Mouse (Mus musculus): ENCODE data around the gene Fam8a1. TPM values are rescaled to one million over a fixed set of nuclear protein-coding genes. Genes with fewer than 3 reads are reported as not detected.

The Fam8a1 gene
- polyA plus RNA-seq, 1 experiment from 2014 or later, result 9.9 TPM

DNA sequence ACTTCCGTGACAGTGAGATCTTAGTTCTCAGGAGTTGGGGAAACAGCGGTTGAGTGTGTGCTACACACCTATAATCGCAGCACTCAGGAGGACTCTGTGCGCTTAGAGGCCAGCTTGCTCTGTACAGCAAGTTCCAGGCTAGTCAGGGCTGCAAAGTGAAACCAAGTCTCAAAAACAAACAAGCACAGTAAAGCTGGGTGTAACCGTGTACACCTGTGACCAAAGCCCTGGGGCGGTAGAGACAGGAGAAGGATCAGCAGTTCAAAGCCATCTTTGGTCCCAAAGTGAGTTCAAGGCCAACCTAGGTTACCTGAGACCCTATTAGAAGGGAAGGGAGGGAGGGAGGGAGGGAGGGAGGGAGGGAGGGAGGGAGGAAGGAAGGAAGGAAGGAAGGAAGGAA is 25.1 kb upstream of the Fam8a1 start:
- 88% methylated on average over 6 of the region's 6 CpGs for WGBS
- ATAC-seq, result no peak
- Histone ChIP-seq H3K9ac (no peak overlapping the region), H3K4me1 (replicated peaks) (no peaks in the 10 kb centered on the region), H3K4me2 (replicated peaks) (no peak overlapping the region), H3K9me3 (no peaks in the 10 kb centered on the region), H3K4me3 (replicated peaks) (no peak overlapping the region), H3K27ac (no peak overlapping the region), H3K36me3 (no peaks in the 10 kb centered on the region), H3K27me3 (replicated peaks) (no peaks in the 10 kb centered on the region)

DNA sequence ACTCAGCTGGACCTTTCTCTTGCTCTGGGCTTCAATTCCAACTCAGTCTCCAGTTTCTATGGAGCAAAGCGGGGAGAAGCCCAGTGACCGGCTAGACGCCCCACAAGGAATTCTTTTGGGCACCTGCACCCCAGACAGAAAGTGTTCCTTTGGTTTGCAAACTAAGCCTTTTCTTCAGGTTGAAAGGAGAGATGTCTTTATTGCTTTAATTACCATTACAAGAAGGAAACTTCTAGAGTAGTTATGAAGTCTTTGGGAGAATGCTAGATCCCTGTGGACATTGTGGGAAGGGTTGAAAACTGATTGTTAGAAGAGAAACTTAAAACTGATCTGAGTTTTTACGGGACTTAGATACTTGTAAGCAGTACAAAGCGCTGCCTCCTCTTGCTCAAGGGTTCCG is 23.8 kb upstream of the Fam8a1 start:
- no peak overlapping the region for H3K27ac ChIP-seq
- H3K4me3 ChIP-seq (replicated peaks), result no peak overlapping the region
- H3K36me3 ChIP-seq, result no peaks in the 10 kb centered on the region
- WGBS, result 87% methylated on average over 6 of the region's 6 CpGs
- no peak overlapping the region for H3K4me2 ChIP-seq (replicated peaks)
- H3K9me3 ChIP-seq, result no peaks in the 10 kb centered on the region
- no peaks in the 10 kb centered on the region for H3K4me1 ChIP-seq (replicated peaks)
- no peaks in the 10 kb centered on the region for H3K27me3 ChIP-seq (replicated peaks)
- no peak overlapping the region for H3K9ac ChIP-seq
- ATAC-seq, result no peak

DNA sequence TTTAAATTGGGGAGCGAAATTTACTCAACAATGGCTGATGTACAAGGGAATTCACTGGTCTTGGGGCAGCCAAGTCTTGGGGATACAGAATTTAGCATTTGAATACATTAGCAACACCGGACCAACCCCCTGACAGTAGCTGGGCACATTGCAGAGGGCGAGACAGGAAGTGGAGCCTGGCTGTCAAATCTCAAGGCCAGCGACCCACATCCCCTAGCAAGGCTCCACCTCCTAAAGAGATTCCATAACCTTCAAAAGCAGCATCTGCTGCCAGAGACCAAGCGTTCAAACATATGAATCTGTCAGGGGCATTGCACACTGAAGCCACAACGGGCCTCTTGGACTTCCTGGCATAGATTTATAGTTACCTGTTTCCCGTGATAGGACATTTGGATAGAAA is 17.5 kb upstream of the Fam8a1 start:
- Histone ChIP-seq H3K4me1 (replicated peaks) (no peaks in the 10 kb centered on the region), H3K36me3 (no peaks in the 10 kb centered on the region), H3K9me3 (no peaks in the 10 kb centered on the region), H3K27ac (no peak overlapping the region), H3K4me2 (replicated peaks) (no peak overlapping the region), H3K9ac (no peak overlapping the region), H3K27me3 (replicated peaks) (no peaks in the 10 kb centered on the region), H3K4me3 (replicated peaks) (no peak overlapping the region)
- no peak for ATAC-seq
- WGBS, result 81% methylated on average over 7 of the region's 7 CpGs

DNA sequence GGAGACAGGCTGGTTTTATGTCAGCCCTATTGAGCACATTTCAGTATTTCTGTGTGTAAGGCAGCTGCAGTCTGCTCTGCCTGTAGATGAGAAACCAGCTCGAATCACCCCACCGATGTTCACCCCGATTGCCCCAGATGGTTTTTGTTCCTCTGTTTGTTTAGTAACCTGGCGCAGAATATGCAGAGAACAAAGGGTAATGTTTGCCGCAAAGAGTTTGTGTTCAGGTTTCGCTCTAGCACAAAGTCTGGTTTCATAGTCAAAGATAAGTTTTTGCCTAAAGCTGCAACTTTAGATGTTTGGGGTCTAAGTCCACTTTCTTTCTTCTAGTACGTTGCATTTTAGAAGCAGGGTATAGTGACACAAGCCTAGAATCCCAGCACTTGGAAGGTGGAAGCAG is 16.7 kb upstream of the Fam8a1 start:
- Histone ChIP-seq H3K9ac (no peak overlapping the region), H3K27ac (no peak overlapping the region), H3K9me3 (no peaks in the 10 kb centered on the region), H3K4me2 (replicated peaks) (no peak overlapping the region), H3K27me3 (replicated peaks) (no peaks in the 10 kb centered on the region), H3K4me3 (replicated peaks) (no peak overlapping the region), H3K4me1 (replicated peaks) (no peaks in the 10 kb centered on the region), H3K36me3 (no peaks in the 10 kb centered on the region)
- WGBS, result 78% methylated on average over 7 of the region's 7 CpGs
- ATAC-seq, result no peak

DNA sequence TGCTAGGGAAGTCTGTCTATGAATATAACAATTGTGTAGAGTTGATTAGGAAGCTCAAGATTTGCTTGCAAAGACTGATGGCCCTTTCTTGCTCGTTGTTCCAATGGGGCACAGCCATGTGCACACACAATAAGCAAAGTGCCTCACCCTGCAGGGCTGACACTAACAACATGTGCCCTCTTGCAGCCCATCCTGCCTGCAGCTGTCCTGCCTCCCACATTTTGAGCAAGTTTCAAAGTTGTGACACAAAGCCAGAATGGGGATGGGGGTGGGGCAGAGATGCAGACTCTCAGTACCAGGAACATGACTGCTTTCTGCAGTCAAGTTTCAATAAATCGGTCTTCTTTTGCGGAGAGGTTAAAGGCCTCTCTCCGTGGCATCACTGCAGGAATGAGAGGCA is 15.7 kb upstream of the Fam8a1 start:
- H3K27me3 ChIP-seq (replicated peaks), result no peaks in the 10 kb centered on the region
- H3K4me3 ChIP-seq (replicated peaks), result no peak overlapping the region
- 62% methylated on average over 4 of the region's 4 CpGs for WGBS
- H3K9ac ChIP-seq, result no peak overlapping the region
- no peak overlapping the region for H3K4me2 ChIP-seq (replicated peaks)
- no peak for ATAC-seq
- no peaks in the 10 kb centered on the region for H3K9me3 ChIP-seq
- H3K27ac ChIP-seq, result no peak overlapping the region
- no peaks in the 10 kb centered on the region for H3K36me3 ChIP-seq
- H3K4me1 ChIP-seq (replicated peaks), result no peaks in the 10 kb centered on the region

DNA sequence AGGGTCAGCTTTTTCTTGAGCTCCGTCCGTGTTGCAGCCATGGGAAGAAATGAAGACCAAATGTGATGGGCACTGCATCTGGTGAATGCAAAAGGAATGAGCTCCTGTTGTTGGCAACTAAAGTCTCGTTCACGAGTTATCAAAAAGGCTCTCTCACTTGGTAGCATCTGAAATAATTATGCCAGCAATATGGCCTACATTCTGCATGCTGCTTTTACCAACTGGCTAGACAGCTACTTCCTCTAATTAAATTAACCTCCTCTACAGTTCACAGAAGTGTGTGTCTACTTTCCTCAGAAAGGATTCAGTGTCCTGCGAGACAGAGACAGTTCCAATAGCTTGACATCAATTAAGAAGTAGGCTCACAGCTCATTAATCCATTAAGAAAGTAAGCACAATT is 14.8 kb upstream of the Fam8a1 start:
- WGBS, result 87% methylated on average over 5 of the region's 5 CpGs
- H3K4me1 ChIP-seq (replicated peaks), result no peaks in the 10 kb centered on the region
- H3K4me3 ChIP-seq (replicated peaks), result no peak overlapping the region
- no peak overlapping the region for H3K4me2 ChIP-seq (replicated peaks)
- no peak for ATAC-seq
- no peak overlapping the region for H3K27ac ChIP-seq
- H3K9me3 ChIP-seq, result no peaks in the 10 kb centered on the region
- H3K36me3 ChIP-seq, result no peaks in the 10 kb centered on the region
- no peaks in the 10 kb centered on the region for H3K27me3 ChIP-seq (replicated peaks)
- no peak overlapping the region for H3K9ac ChIP-seq

DNA sequence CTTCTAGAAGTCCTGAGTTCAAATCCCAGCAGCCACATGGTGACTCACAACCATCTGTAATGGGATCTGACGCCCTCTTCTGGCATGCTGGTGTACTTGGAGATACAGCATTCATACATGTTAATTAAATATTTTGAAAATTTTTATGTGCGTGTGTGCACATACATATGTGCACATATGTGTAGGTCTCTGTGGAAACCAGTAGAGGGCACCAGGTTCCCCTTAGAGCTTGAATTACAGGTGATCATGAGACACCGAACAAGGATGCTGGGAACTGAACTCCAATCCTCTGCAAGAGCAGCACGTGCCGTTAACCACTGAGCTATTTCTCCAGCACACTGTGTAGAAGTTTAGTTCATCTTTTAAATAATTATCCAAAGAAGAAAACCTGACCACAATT is 10.1 kb upstream of the Fam8a1 start:
- WGBS, result 88% methylated on average over 5 of the region's 5 CpGs
- Histone ChIP-seq H3K4me2 (replicated peaks) (no peak overlapping the region), H3K4me1 (replicated peaks) (no peaks in the 10 kb centered on the region), H3K4me3 (replicated peaks) (no peak overlapping the region), H3K27me3 (replicated peaks) (no peaks in the 10 kb centered on the region), H3K9ac (no peak overlapping the region), H3K9me3 (no peaks in the 10 kb centered on the region), H3K36me3 (no peaks in the 10 kb centered on the region), H3K27ac (no peak overlapping the region)
- no peak for ATAC-seq

DNA sequence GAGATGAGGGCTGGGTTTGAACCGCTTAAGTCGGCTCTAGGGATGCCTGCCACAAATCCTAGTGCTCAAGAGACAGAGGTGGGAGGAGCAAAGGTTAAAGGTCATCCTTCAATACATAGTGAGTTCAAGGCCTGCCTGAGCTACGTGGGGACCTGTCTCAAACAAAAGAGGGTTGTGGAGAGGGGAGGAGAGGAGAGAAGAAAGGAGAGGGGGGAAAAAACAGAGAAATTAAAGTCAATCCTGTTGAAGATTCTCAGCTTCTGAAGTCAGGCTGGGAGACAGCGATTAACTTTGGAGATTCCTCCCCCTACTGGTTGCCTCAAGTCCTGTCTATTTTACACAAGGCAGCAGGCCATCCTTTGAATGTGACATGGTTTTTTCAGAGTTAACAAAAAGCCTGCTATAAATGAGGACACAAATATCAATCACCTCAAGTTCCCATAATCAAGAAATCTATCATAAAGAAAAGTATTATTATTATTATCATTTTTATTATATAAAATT is 5.8 kb upstream of the Fam8a1 start:
- ATAC-seq, result no peak
- no peaks in the 10 kb centered on the region for H3K9me3 ChIP-seq
- 43% methylated on average over 4 of the region's 4 CpGs for WGBS

DNA sequence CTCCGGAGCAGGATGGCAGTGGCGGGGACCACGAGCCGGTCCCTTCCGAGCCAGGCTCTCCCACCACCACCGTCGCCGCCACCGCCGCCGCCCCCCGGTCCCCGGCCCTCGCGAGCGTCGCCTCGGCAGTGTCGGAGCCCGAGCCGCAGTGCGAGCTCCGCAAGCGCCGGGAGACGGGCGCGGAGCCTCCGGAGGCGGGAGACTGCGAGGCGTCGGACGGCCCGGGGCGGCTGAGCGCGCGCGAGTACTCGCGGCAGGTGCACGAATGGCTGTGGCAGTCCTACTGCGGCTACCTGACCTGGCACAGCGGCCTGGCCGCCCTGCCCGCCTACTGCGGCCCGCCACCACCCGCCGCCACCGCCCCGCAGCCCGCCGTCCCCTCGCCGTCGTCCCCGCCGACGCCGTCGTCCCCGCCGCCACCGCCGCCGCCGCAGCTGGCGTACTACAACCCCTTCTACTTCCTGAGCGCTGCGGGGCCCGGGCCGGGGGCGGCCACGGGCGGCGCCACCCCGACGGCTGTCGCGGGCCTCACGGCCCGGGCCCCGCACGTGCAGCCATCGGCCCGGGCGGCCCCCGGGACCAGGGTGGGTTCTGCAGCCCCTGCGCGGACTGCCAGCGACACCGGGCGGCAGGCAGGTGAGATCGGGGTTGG is 424 bp downstream of the Fam8a1 start:
- Histone ChIP-seq H3K27me3 (replicated peaks) (no peaks in the 10 kb centered on the region; the same call in 1 of the 2 replicates), H3K4me2 (replicated peaks) (peak overlapping the region; percentile 84), H3K4me3 (replicated peaks) (peak overlapping the region; percentile 95), H3K27ac (peak overlapping the region; percentile 77), H3K4me1 (replicated peaks) (0 out of 2 replicates have a peak, but pooled peaks cover 6% of the 10 kb centered on the region), H3K9ac (peak overlapping the region; percentile 81), H3K9me3 (no peaks in the 10 kb centered on the region), H3K36me3 (0 out of 2 replicates have a peak, but pooled peaks cover 2% of the 10 kb centered on the region)
- ATAC-seq, result peak; percentile 83
- under 1% methylated on average over 85 of the region's 96 CpGs for WGBS

More for the DNA sequence above, 5.8 kb upstream of the Fam8a1 start:
- Histone ChIP-seq H3K4me3 (replicated peaks) (no peak overlapping the region), H3K36me3 (no peaks in the 10 kb centered on the region), H3K27me3 (replicated peaks) (no peaks in the 10 kb centered on the region; the same call in 1 of the 2 replicates), H3K9ac (no peak overlapping the region), H3K4me1 (replicated peaks) (no peaks in the 10 kb centered on the region), H3K4me2 (replicated peaks) (no peak overlapping the region), H3K27ac (no peak overlapping the region)

DNA sequence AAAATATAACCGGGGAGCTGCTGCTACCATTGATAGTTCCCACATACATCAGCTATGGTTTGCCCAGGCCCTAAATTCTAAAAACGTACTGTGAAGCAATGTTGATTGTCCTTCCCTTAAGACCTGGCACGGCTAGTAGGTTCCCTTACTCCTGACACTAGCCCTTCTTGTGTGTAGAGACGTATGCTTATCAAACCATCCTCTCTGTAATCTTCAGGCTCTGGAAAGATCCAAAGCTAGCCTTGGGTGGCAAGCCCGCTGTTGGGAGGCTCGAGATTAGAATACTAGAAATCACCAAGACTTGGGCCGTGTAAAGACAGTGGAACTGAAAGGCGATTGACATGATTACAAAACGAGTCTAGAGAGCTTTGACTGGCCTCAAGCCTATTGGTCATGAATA is 1.2 kb downstream of the Fam8a1 start:
- peak overlapping the region; percentile 81 for H3K9ac ChIP-seq
- H3K9me3 ChIP-seq, result no peaks in the 10 kb centered on the region
- no peak for ATAC-seq
- WGBS, result 62% methylated on average over 9 of the region's 9 CpGs
- 0 out of 2 replicates have a peak, but pooled peaks cover 6% of the 10 kb centered on the region for H3K4me1 ChIP-seq (replicated peaks)
- 0 out of 2 replicates have a peak, but pooled peaks cover 2% of the 10 kb centered on the region for H3K36me3 ChIP-seq
- H3K27me3 ChIP-seq (replicated peaks), result no peaks in the 10 kb centered on the region; the same call in 1 of the 2 replicates
- peak overlapping the region; percentile 95 for H3K4me3 ChIP-seq (replicated peaks)
- no peak overlapping the region for H3K27ac ChIP-seq
- peak overlapping the region; percentile 84 for H3K4me2 ChIP-seq (replicated peaks)

DNA sequence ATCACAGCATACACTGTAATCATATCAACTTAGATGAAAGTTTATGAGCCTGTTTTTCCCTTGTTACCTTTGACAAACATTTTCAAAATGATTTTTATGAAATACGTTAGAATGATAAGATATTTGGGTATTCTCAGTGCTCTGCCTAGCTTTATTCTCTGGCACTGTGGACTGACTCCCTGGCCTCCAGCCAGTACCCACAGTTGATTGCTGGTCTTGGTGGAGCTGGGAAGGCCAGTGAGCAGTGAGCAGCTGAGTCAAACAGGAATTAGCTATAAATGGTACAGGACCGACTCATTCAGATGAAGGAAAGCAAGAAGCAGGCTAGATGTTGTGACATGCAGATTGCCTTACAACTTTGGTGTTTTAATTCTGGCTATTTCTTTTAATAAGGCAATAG is 5.3 kb downstream of the Fam8a1 start:
- H3K9me3 ChIP-seq, result no peaks in the 10 kb centered on the region
- H3K9ac ChIP-seq, result no peak overlapping the region
- H3K36me3 ChIP-seq, result peaks cover 7% of the 10 kb centered on the region
- 84% methylated on average over 2 of the region's 2 CpGs for WGBS
- H3K4me3 ChIP-seq (replicated peaks), result no peak overlapping the region
- H3K4me1 ChIP-seq (replicated peaks), result 0 out of 2 replicates have a peak, but pooled peaks cover 6% of the 10 kb centered on the region
- no peak for ATAC-seq
- no peaks in the 10 kb centered on the region for H3K27me3 ChIP-seq (replicated peaks)
- no peak overlapping the region for H3K27ac ChIP-seq
- H3K4me2 ChIP-seq (replicated peaks), result no peak overlapping the region

DNA sequence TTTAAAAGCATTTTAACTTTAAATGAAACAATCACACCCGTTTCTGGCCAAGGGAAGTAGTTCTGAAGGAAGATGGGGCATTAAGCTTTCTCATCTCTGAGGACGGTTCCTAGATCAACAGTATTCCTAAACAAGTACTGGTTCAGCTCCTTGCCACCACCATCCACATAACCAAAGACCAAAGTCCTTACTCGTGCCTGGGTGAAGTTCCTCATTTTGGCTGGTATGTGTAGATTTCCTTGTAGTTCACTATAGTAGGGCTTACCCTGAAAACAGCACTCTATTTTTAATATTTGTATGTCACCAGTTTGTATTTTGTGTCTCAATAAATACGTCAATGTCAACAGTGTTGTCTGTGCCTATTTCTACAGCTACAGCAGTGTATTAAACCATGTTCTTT is 8.4 kb downstream of the Fam8a1 start:
- H3K27ac ChIP-seq, result no peak overlapping the region
- H3K36me3 ChIP-seq, result peaks cover 5% of the 10 kb centered on the region
- 84% methylated on average over 4 of the region's 4 CpGs for WGBS
- H3K9me3 ChIP-seq, result no peaks in the 10 kb centered on the region
- no peak overlapping the region for H3K9ac ChIP-seq
- H3K4me1 ChIP-seq (replicated peaks), result no peaks in the 10 kb centered on the region
- no peaks in the 10 kb centered on the region for H3K27me3 ChIP-seq (replicated peaks)
- H3K4me2 ChIP-seq (replicated peaks), result no peak overlapping the region
- H3K4me3 ChIP-seq (replicated peaks), result no peak overlapping the region
- ATAC-seq, result no peak

DNA sequence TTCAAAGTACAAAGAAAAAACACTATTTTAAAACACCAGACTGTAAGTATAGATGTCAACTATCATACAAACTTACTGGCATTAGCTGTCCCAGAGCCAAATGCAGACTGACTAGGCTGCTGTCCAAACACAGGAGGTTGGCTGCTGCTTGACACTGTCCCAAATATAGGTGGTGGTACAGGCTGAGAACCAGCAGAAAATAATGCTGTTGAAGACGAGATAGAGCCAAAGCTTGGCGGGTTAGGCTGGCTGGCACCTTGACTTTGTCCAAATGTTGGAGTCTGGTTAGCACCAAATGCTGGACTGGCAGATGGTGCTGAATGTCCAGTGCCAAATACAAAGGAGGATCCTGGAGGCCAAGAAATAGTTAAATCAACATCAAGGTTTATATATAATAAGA is 13.6 kb downstream of the Fam8a1 start:
- Histone ChIP-seq H3K4me1 (replicated peaks) (no peaks in the 10 kb centered on the region), H3K9ac (no peak overlapping the region), H3K4me2 (replicated peaks) (no peak overlapping the region), H3K36me3 (peaks cover 12% of the 10 kb centered on the region), H3K4me3 (replicated peaks) (no peak overlapping the region), H3K27ac (no peak overlapping the region), H3K9me3 (no peaks in the 10 kb centered on the region), H3K27me3 (replicated peaks) (no peaks in the 10 kb centered on the region)
- ATAC-seq, result no peak
- WGBS, result 79% methylated on average over 2 of the region's 2 CpGs

Measured in intestine, embryonic 15.5 days (tissue).